Mouse (Mus musculus): ENCODE data around the gene Nckap5. TPM values are rescaled to one million over a fixed set of nuclear protein-coding genes. Genes with fewer than 3 reads are reported as not detected.

The Nckap5 gene
- total and polyA plus RNA-seq, 3 experiments: not detected

DNA sequence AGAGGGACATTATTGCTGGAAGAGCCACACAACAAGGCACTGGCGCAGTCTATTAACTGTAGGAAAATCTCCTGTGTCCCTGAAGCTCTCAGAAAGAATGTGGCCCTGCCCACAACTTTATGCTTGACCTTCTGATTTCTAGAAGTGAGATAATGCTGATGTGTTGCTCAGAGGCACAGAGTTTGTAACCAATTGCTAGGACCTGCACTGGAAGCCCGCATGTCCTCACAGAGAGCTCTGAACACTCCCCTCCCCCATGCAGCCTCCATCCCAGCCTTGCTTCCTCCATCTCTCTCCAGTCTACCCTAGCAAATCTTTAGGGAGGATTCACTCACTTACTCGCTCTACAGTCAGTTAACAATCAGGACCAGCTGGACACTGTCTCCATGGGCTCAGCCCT, 346.9 kb downstream of the Nckap5 start:
- TF ChIP-seq GABPA (IDR thresholded peaks at IDR 0.05; ENCODE audit: low read depth, low read length) (no peak), NELFE (IDR thresholded peaks at IDR 0.05; ENCODE audit: low read depth, low read length) (no peak), TBP (IDR thresholded peaks at IDR 0.05; ENCODE audit: low read depth, low read length) (no peak), ZMIZ1 (IDR thresholded peaks at IDR 0.05; ENCODE audit: low read depth, low read length) (no peak), GATA1 (IDR thresholded peaks at IDR 0.05; ENCODE audit: low read depth, low read length) (no peak), RCOR1 (IDR thresholded peaks at IDR 0.05; ENCODE audit: low read depth, low read length) (no peak), USF2 (IDR thresholded peaks at IDR 0.05; ENCODE audit: borderline replicate concordance in 1 of 2, insufficient read depth in 1 of 2, low read depth in 1 of 2, low read length in 2 of 2) (no peak), USF1 (IDR thresholded peaks at IDR 0.05; ENCODE audit: low read depth, low read length) (no peak), ZKSCAN1 (IDR thresholded peaks at IDR 0.05; ENCODE audit: low read depth, low read length) (no peak), MEF2A (IDR thresholded peaks at IDR 0.05; ENCODE audit: extremely low read depth, insufficient replicate concordance, low read depth, low read length, poor library complexity, severe bottlenecking) (no peak), POLR2A (IDR thresholded peaks at IDR 0.05; ENCODE audit: control insufficient read depth in 1 of 2, insufficient read depth in 1 of 2, low read depth in 1 of 2, low read length in 2 of 2, poor library complexity in 1 of 2) (no peak), POLR2AphosphoS2 (IDR thresholded peaks at IDR 0.05; ENCODE audit: low read length) (no peak), TCF12 (IDR thresholded peaks at IDR 0.05; ENCODE audit: low read depth, low read length) (no peak), BHLHE40 (IDR thresholded peaks at IDR 0.05; ENCODE audit: borderline replicate concordance, low read depth, low read length) (no peak), CTCF (IDR thresholded peaks at IDR 0.05 in 2 of 3, conservative IDR thresholded peaks at IDR 0.05 in 1 of 3; ENCODE audit: control insufficient read depth in 1 of 3, insufficient read depth in 1 of 3, low read depth in 2 of 3, low read length in 3 of 3, poor library complexity in 1 of 3, severe bottlenecking in 1 of 3) (no peak), MYB (IDR thresholded peaks at IDR 0.05; ENCODE audit: low read depth, low read length) (no peak), SMC3 (IDR thresholded peaks at IDR 0.05; ENCODE audit: low read depth, low read length) (no peak), CHD1 (IDR thresholded peaks at IDR 0.05; ENCODE audit: low read depth, low read length) (no peak), MAZ (IDR thresholded peaks at IDR 0.05; ENCODE audit: low read depth, low read length) (no peak), MAX (IDR thresholded peaks at IDR 0.05; ENCODE audit: low read length) (no peak)
- Histone ChIP-seq H3K4me1 (ENCODE audit: control insufficient read depth in 1 of 2, insufficient read depth in 2 of 2, low read length in 2 of 2) (no peaks in the 10 kb centered on the region), H3K27ac (ENCODE audit: control insufficient read depth, low read depth, low read length) (no peak overlapping the region), H3K9ac (ENCODE audit: control insufficient read depth, low read depth, low read length, poor library complexity, severe bottlenecking) (no peak overlapping the region), H3K79me2 (ENCODE audit: control insufficient read depth, insufficient read depth, low read length, poor library complexity) (no peaks in the 10 kb centered on the region), H3K9me3 (replicated peaks; ENCODE audit: insufficient read depth, low read length) (no peaks in the 10 kb centered on the region), H3K27me3 (ENCODE audit: control insufficient read depth in 1 of 2, insufficient read depth in 2 of 2, low read length in 2 of 2) (no peaks in the 10 kb centered on the region), H3K4me3 (ENCODE audit: control insufficient read depth in 1 of 2, insufficient read depth in 1 of 2, low read depth in 2 of 2, low read length in 2 of 2) (no peak overlapping the region), H3K36me3 (ENCODE audit: control insufficient read depth in 1 of 2, insufficient read depth in 2 of 2, low read length in 2 of 2) (no peaks in the 10 kb centered on the region)
- no peak for DNase-seq (ENCODE audit: low read depth, low spot score)

DNA sequence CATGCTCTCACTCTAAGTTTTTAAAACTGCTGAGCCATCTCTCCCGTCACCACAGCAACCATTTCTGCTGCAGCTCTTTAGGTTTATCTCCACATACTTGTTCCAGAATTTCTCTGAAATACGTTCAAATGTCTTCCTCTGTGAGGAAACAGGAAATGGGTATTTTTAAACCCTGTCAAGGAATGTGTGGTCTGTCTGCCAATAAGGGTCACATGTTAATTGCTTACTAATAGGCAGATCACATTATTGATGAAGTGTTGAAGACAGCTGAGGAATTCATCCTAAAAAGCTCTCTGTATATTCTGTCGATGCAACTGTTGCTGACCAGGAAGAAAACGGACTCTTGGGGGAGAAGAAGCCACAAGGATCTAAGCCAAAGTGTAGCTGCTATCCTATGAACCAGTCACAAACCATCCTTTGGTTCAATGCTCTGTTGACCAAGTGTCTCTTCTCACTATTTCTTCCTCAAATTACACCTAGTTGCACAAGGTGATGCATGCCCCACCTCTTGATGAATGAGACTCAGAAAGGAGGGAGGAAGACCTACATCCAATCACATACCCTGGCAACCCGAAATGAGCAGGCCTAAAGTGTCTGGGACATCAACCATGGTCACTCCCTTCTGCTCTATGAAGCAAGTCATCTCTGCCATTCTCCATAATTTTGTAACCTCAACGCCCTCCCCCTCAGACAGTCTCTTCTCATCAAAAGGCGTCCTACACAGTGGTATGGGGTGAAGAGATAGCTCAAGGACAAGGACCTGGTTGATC, 349.0 kb downstream of the Nckap5 start:
- Histone ChIP-seq H3K9me3 (replicated peaks; ENCODE audit: insufficient read depth, low read length) (no peaks in the 10 kb centered on the region), H3K27ac (ENCODE audit: control insufficient read depth, low read depth, low read length) (no peak overlapping the region), H3K9ac (ENCODE audit: control insufficient read depth, low read depth, low read length, poor library complexity, severe bottlenecking) (no peak overlapping the region), H3K4me3 (ENCODE audit: control insufficient read depth in 1 of 2, insufficient read depth in 1 of 2, low read depth in 2 of 2, low read length in 2 of 2) (no peak overlapping the region), H3K79me2 (ENCODE audit: control insufficient read depth, insufficient read depth, low read length, poor library complexity) (no peaks in the 10 kb centered on the region), H3K4me1 (ENCODE audit: control insufficient read depth in 1 of 2, insufficient read depth in 2 of 2, low read length in 2 of 2) (no peaks in the 10 kb centered on the region), H3K36me3 (ENCODE audit: control insufficient read depth in 1 of 2, insufficient read depth in 2 of 2, low read length in 2 of 2) (no peaks in the 10 kb centered on the region), H3K27me3 (ENCODE audit: control insufficient read depth in 1 of 2, insufficient read depth in 2 of 2, low read length in 2 of 2) (no peaks in the 10 kb centered on the region)
- TF ChIP-seq E2F4 (IDR thresholded peaks at IDR 0.05; ENCODE audit: borderline replicate concordance, low read depth, low read length): no peak
- TF ChIP-seq POLR2AphosphoS5 (IDR thresholded peaks at IDR 0.05; ENCODE audit: borderline replicate concordance, low read depth, low read length): no peak
- DNase-seq (ENCODE audit: low read depth, low spot score): no peak

All from MEL (cell line).